Mouse (Mus musculus): Measurements from ENCODE around the gene Rpl36a. TPM values are rescaled to one million over a fixed set of nuclear protein-coding genes. Genes with fewer than 3 reads are reported as not detected.

Rpl36a gene
- total and polyA plus RNA-seq, 3 experiments, result 151 to 2,840 (median 621) TPM

DNA sequence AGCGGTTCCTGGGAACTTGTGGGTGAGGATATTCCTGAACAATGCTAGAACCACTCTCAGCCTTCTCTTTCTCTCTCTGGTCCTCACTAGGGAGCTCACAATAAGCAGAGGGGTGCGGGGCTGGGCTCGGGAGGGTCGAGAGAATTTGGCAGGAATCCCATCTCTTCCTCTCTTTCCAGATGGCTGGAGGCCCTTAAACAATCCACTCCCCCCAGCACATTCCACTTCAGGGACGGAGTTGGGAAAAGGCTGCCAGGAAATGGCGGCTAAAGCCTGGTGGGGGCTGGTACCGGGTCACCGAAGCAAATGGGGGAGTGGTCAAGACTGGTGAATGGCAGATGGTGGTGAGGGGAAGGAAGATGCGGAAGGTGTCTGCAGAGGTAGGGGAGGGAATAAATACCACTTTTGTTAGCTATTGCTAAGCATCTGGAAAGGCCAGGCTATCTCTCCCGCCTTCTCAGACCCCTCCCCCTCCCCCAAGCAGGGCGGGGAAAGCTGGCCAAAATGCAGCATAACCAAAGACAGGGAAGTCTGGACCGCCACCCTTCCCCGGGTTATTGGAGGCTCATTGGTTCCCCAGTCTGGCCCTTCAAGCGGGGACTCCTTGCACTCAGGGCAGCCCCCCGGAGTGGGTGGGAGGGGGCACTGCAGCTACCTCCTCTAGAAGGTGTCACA is 27.0 kb downstream of the Rpl36a start:
- Histone ChIP-seq H3K4me1 (ENCODE audit: insufficient read depth, low read depth, low read length) (peaks cover 15% of the 10 kb centered on the region), H3K36me3 (replicated peaks) (peaks cover 10% of the 10 kb centered on the region), H3K4me3 (ENCODE audit: low read depth, low read length) (peak overlapping the region; percentile 66), H3K9me3 (replicated peaks) (no peaks in the 10 kb centered on the region), H3K27me3 (ENCODE audit: insufficient read depth, low read length) (no peaks in the 10 kb centered on the region)
- DNase-seq (ENCODE audit: low spot score) (peak; percentile 22), ATAC-seq (ENCODE audit: extremely low read depth, insufficient number of reproducible peaks, low FRiP score, poor library complexity, severe bottlenecking) (peak; percentile 77)
- TF ChIP-seq GATA2 (IDR thresholded peaks at IDR 0.05; ENCODE audit: borderline replicate concordance, low read depth, low read length), result no peak
- no peak for TF ChIP-seq POLR2AphosphoS5 (IDR thresholded peaks at IDR 0.05; ENCODE audit: insufficient replicate concordance, low read depth, low read length)
- TF ChIP-seq TAL1 (conservative IDR thresholded peaks at IDR 0.05; ENCODE audit: low read depth, low read length), result no peak
- TF ChIP-seq GATA1 (IDR thresholded peaks at IDR 0.05; ENCODE audit: borderline replicate concordance, low read length), result no peak
- no peak for TF ChIP-seq CTCF (IDR thresholded peaks at IDR 0.05; ENCODE audit: low read depth, low read length)

DNA sequence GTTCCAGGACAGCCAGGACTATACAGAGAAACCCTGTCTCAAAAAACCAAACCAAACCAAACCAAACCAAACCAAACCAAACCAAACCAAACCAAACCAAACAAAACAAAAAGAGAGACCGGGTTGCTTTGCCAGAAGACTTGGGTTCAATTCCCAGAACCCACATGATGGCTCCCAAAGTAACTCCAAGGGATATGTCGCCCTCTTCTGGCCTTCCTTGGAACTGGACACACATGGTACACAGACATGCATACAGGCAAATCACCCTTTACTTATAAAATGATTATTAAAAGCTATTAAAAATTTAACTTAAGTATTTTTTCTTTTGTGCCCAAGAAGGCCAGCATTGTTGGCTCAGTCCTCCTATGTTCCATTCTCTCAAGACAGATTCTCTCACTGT is 28.9 kb downstream of the Rpl36a start:
- DNase-seq (ENCODE audit: low spot score), result no peak

DNA sequence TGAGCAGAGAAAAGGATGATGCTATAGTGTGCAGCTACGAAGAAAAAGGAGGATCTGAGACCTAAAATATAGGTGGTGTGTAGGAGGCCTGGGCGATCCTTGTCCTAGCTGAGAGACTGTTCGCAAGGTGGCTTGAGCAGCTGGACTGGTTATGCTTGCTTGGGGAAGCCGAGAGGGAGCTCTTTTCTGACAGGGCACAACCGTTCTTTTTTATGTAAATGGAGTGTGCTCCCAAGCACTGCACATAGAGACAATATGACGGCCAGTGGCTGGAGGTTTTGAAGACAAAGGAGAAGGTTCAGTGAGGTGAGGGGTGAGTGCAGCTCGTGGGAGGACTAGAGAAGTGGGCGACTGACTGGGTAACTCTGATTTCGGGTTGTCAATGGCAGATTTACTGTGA is 34.2 kb downstream of the Rpl36a start:
- DNase-seq (ENCODE audit: low spot score), result no peak
- no peak overlapping the region for H3K4me3 ChIP-seq (ENCODE audit: low read depth, low read length)

More for the DNA sequence above, 28.9 kb downstream of the Rpl36a start:
- Histone ChIP-seq H3K9me3 (replicated peaks) (no peaks in the 10 kb centered on the region), H3K27me3 (ENCODE audit: insufficient read depth, low read length) (no peaks in the 10 kb centered on the region), H3K4me3 (ENCODE audit: low read depth, low read length) (no peak overlapping the region), H3K36me3 (replicated peaks) (no peaks in the 10 kb centered on the region), H3K4me1 (ENCODE audit: insufficient read depth, low read depth, low read length) (peaks cover 15% of the 10 kb centered on the region)
- TF ChIP-seq POLR2AphosphoS5 (IDR thresholded peaks at IDR 0.05; ENCODE audit: insufficient replicate concordance, low read depth, low read length) (no peak), CTCF (IDR thresholded peaks at IDR 0.05; ENCODE audit: low read depth, low read length) (no peak), GATA2 (IDR thresholded peaks at IDR 0.05; ENCODE audit: borderline replicate concordance, low read depth, low read length) (no peak), GATA1 (IDR thresholded peaks at IDR 0.05; ENCODE audit: borderline replicate concordance, low read length) (no peak)
- no peak for ATAC-seq (ENCODE audit: extremely low read depth, insufficient number of reproducible peaks, low FRiP score, poor library complexity, severe bottlenecking)

DNA sequence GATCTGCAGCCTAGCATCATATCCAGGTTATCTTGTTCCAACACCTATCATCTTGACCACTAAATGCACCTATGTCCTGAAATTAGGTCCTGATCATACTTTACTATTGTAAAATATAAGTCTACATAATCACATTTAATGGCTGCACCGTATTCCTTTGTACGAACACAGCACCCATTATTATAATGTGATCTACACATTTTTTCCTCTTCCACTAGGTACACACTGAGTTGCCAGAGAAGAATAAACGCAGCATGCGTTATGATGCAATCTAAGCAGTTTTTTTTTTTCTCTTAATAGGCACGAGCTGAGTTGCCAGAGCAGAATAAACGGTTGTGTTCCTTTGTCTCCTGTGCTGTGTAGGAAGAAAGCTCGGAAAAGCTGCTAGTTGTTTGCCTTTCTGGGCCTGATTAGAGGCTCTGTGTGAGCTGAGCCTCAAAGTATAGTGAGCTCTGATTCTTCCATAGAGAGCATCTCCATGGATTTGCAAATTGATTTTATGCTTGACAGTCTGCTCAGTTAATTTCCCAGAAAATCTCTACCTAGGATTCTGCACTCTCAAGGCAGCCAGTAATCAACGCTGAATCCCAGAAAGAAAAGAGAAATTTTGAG is 34.9 kb downstream of the Rpl36a start:
- no peak for DNase-seq (ENCODE audit: low spot score)
- Histone ChIP-seq H3K4me3 (ENCODE audit: low read depth, low read length) (no peak overlapping the region), H3K36me3 (replicated peaks) (no peaks in the 10 kb centered on the region), H3K27me3 (ENCODE audit: insufficient read depth, low read length) (no peaks in the 10 kb centered on the region), H3K9me3 (replicated peaks) (no peaks in the 10 kb centered on the region), H3K4me1 (ENCODE audit: insufficient read depth, low read depth, low read length) (no peaks in the 10 kb centered on the region)
- ATAC-seq (ENCODE audit: extremely low read depth, insufficient number of reproducible peaks, low FRiP score, poor library complexity, severe bottlenecking), result no peak
- no peak for TF ChIP-seq CTCF (IDR thresholded peaks at IDR 0.05; ENCODE audit: low read depth, low read length)
- no peak for TF ChIP-seq TAL1 (conservative IDR thresholded peaks at IDR 0.05; ENCODE audit: low read depth, low read length)
- TF ChIP-seq GATA1 (IDR thresholded peaks at IDR 0.05; ENCODE audit: borderline replicate concordance, low read length), result no peak
- no peak for TF ChIP-seq POLR2AphosphoS5 (IDR thresholded peaks at IDR 0.05; ENCODE audit: insufficient replicate concordance, low read depth, low read length)
- no peak for TF ChIP-seq GATA2 (IDR thresholded peaks at IDR 0.05; ENCODE audit: borderline replicate concordance, low read depth, low read length)

More for the DNA sequence above, 34.2 kb downstream of the Rpl36a start:
- TF ChIP-seq CTCF (IDR thresholded peaks at IDR 0.05; ENCODE audit: low read depth, low read length), result no peak
- TF ChIP-seq GATA1 (IDR thresholded peaks at IDR 0.05; ENCODE audit: borderline replicate concordance, low read length), result no peak
- TF ChIP-seq POLR2AphosphoS5 (IDR thresholded peaks at IDR 0.05; ENCODE audit: insufficient replicate concordance, low read depth, low read length), result no peak
- Histone ChIP-seq H3K27me3 (ENCODE audit: insufficient read depth, low read length) (no peaks in the 10 kb centered on the region), H3K4me1 (ENCODE audit: insufficient read depth, low read depth, low read length) (no peaks in the 10 kb centered on the region), H3K36me3 (replicated peaks) (no peaks in the 10 kb centered on the region), H3K9me3 (replicated peaks) (no peaks in the 10 kb centered on the region)
- ATAC-seq (ENCODE audit: extremely low read depth, insufficient number of reproducible peaks, low FRiP score, poor library complexity, severe bottlenecking), result no peak

DNA sequence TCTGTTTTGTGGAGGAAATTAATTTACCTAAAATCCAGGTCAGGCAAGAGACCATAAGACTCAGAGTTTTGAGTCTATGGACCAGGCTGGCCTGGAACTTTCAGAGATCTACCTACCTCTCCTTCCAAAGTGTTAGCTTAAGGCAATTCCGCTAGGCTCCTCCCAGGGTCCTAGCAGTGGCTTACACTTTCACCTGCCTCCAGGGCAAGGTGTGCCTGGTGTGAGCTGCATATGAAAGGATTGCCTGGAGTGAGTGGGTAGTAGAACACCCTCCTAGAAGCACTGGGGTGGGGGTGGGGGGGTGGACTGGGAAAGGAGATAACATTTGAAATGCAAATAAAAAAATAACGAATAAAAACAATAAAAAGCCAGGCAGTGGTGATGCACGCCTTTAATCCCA is 36.2 kb downstream of the Rpl36a start:
- Histone ChIP-seq H3K4me1 (ENCODE audit: insufficient read depth, low read depth, low read length) (no peaks in the 10 kb centered on the region), H3K36me3 (replicated peaks) (no peaks in the 10 kb centered on the region), H3K27me3 (ENCODE audit: insufficient read depth, low read length) (no peaks in the 10 kb centered on the region), H3K4me3 (ENCODE audit: low read depth, low read length) (no peak overlapping the region), H3K9me3 (replicated peaks) (no peaks in the 10 kb centered on the region)
- no peak for DNase-seq (ENCODE audit: low spot score)
- no peak for ATAC-seq (ENCODE audit: extremely low read depth, insufficient number of reproducible peaks, low FRiP score, poor library complexity, severe bottlenecking)
- TF ChIP-seq TAL1 (conservative IDR thresholded peaks at IDR 0.05; ENCODE audit: low read depth, low read length) (no peak), GATA1 (IDR thresholded peaks at IDR 0.05; ENCODE audit: borderline replicate concordance, low read length) (no peak), POLR2AphosphoS5 (IDR thresholded peaks at IDR 0.05; ENCODE audit: insufficient replicate concordance, low read depth, low read length) (no peak), GATA2 (IDR thresholded peaks at IDR 0.05; ENCODE audit: borderline replicate concordance, low read depth, low read length) (no peak)

- Histone ChIP-seq H3K36me3 (replicated peaks) (no peaks in the 10 kb centered on the region), H3K4me1 (ENCODE audit: insufficient read depth, low read depth, low read length) (no peaks in the 10 kb centered on the region), H3K27me3 (ENCODE audit: insufficient read depth, low read length) (no peaks in the 10 kb centered on the region), H3K4me3 (ENCODE audit: low read depth, low read length) (no peak overlapping the region), H3K9me3 (replicated peaks) (no peaks in the 10 kb centered on the region)
- no peak for DNase-seq (ENCODE audit: low spot score)
- no peak for TF ChIP-seq TAL1 (conservative IDR thresholded peaks at IDR 0.05; ENCODE audit: low read depth, low read length)
- TF ChIP-seq GATA1 (IDR thresholded peaks at IDR 0.05; ENCODE audit: borderline replicate concordance, low read length), result no peak
- no peak for TF ChIP-seq GATA2 (IDR thresholded peaks at IDR 0.05; ENCODE audit: borderline replicate concordance, low read depth, low read length)
- no peak for TF ChIP-seq POLR2AphosphoS5 (IDR thresholded peaks at IDR 0.05; ENCODE audit: insufficient replicate concordance, low read depth, low read length)
- no peak for TF ChIP-seq CTCF (IDR thresholded peaks at IDR 0.05; ENCODE audit: low read depth, low read length)
- no peak for ATAC-seq (ENCODE audit: extremely low read depth, insufficient number of reproducible peaks, low FRiP score, poor library complexity, severe bottlenecking)
Observed at GRCm38 (mm10) chrX:134623350-134623749, 37.9 kb downstream of the Rpl36a start.

Data from G1E (cell line).